Mouse (Mus musculus) neural tube, embryonic 14.5 days (tissue): ENCODE results near the gene Vmn1r40. TPM values are rescaled to one million over a fixed set of nuclear protein-coding genes. Genes with fewer than 3 reads are reported as not detected.

Experiments
- ATAC-seq: fragments of 200-750 bp; cut with Nextera tagmentation; 2 replicates; pipeline ENCODE4 v1.8.0; 2017; ENCODE audit warnings: low read depth, mild to moderate bottlenecking, moderate TSS enrichment, moderate library complexity
- H3K27ac ChIP-seq: fragments of 300-500 bp; sonication (generic); 2 replicates; pipeline ENCODE4 v1.5.1; 2014; ENCODE audit warnings: low read depth, mild to moderate bottlenecking, control low read depth, low read length, moderate library complexity, mixed read lengths
- H3K27me3 ChIP-seq: fragments of 300-500 bp; sonication (generic); 2 replicates; pipeline ENCODE4 v1.6.1; 2014; ENCODE audit warnings: low read length; ENCODE audit not compliant: control insufficient read depth, insufficient read depth
- H3K36me3 ChIP-seq: fragments of 300-500 bp; sonication (generic); 2 replicates; pipeline ENCODE4 v1.6.1; 2014; ENCODE audit warnings: low read length, mixed read lengths; ENCODE audit not compliant: control insufficient read depth, insufficient read depth
- H3K4me1 ChIP-seq: fragments of 300-500 bp; sonication (generic); 2 replicates; pipeline ENCODE4 v1.6.1; 2014; ENCODE audit warnings: low read length; ENCODE audit not compliant: control insufficient read depth, insufficient read depth
- H3K4me2 ChIP-seq: fragments of 300-500 bp; sonication (generic); 2 replicates; pipeline ENCODE4 v1.6.1; 2014; ENCODE audit warnings: mild to moderate bottlenecking, low read depth, low read length, control low read depth
- H3K4me3 ChIP-seq: fragments of 300-500 bp; sonication (generic); 2 replicates; pipeline ENCODE4 v1.5.1; 2014; ENCODE audit warnings: low read depth, low read length, control low read depth, mixed read lengths
- H3K9ac ChIP-seq: fragments of 300-500 bp; sonication (generic); replicated peaks from 2 replicates; pipeline ENCODE4 v1.6.1; 2014; ENCODE audit warnings: low read depth, mild to moderate bottlenecking, control low read depth, low read length, mixed read lengths
- H3K9me3 ChIP-seq: fragments of 300-500 bp; sonication (generic); 2 replicates; pipeline ENCODE4 v1.6.1; 2016; ENCODE audit warnings: low read length; ENCODE audit not compliant: control insufficient read depth
- WGBS: fragments of 180-500 bp; shearing (Covaris S2); extraction: QIAGEN DNeasy Blood & Tissue Kit; methylation state at CpG from one replicate; pipeline ENCODE4 v1.1.7; 2014; 5-methylcytosine and 5-hydroxymethylcytosine counted together
- polyA plus RNA-seq: library from polyadenylated mRNA; unstranded; fragments of >200 nt; fragmentation: Nextera tagmentation; extraction: Ambion mirVana; gene quantifications from 2 replicates; pipeline ENCODE4 v1.2.1, GENCODE M21; 2014

Vmn1r40 gene
- polyA plus RNA-seq, 1 experiment from 2014 or later, result not detected

- 68% methylated on average over 2 of the region's 2 CpGs for WGBS
- H3K4me1 ChIP-seq, result no peaks in the 10 kb centered on the region
- H3K9me3 ChIP-seq, result no peaks in the 10 kb centered on the region
- H3K9ac ChIP-seq, result no peak overlapping the region
- H3K36me3 ChIP-seq, result no peaks in the 10 kb centered on the region
- no peak overlapping the region for H3K4me3 ChIP-seq
- no peak for ATAC-seq
- no peak overlapping the region for H3K27ac ChIP-seq
- H3K4me2 ChIP-seq, result no peak overlapping the region
- no peaks in the 10 kb centered on the region for H3K27me3 ChIP-seq
Measured at GRCm38 (mm10) chr6:89706624-89707023, 716 bp upstream of the Vmn1r40 start.

GRCm38 (mm10) chr6:89718051-89718450 lies 10.7 kb downstream of the Vmn1r40 start:
- no peak overlapping the region for H3K4me3 ChIP-seq
- no peaks in the 10 kb centered on the region for H3K27me3 ChIP-seq
- no peaks in the 10 kb centered on the region for H3K36me3 ChIP-seq
- no peaks in the 10 kb centered on the region for H3K4me1 ChIP-seq
- H3K9ac ChIP-seq, result no peak overlapping the region
- ATAC-seq, result no peak
- no peak overlapping the region for H3K4me2 ChIP-seq
- no peak overlapping the region for H3K27ac ChIP-seq
- no peaks in the 10 kb centered on the region for H3K9me3 ChIP-seq

- no peak for ATAC-seq
- Histone ChIP-seq H3K9me3 (no peaks in the 10 kb centered on the region), H3K9ac (no peak within 1 kb of the TSS), H3K4me2 (no peak within 1 kb of the TSS), H3K4me3 (no peak within 1 kb of the TSS), H3K36me3 (no peaks in the 10 kb centered on the region), H3K27ac (no peak within 1 kb of the TSS), H3K4me1 (no peaks in the 10 kb centered on the region), H3K27me3 (no peaks in the 10 kb centered on the region)
Measured at GRCm38 (mm10) chr6:89740466-89740865, 33.1 kb downstream of the Vmn1r40 start, which contains the start of gene Vmn1r41. Gene Vmn1r41, plus strand, starts transcription at chr6:89740766.

DNA sequence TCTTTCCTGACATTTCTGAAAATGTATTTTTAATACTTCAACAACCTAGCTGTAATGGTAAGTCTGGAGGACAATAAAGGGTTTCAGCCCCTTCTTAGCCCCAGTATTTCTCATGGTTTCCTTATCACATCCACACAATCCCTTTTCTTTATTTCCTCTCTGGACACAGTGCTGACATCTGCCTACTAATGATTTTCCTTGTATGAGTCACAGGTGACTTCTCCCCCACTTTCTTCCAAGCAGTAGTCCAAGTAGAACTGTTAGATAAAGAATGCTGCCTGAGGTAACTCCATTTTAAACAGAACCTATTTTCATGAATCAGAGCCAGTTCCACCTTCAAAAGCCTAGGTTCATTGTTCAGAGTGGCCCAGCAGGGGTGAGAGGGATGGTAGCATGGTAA lies 35.5 kb downstream of the Vmn1r40 start:
- no peak for ATAC-seq
- Histone ChIP-seq H3K27ac (no peak overlapping the region), H3K4me2 (no peak overlapping the region), H3K4me1 (no peaks in the 10 kb centered on the region), H3K4me3 (no peak overlapping the region), H3K9ac (no peak overlapping the region), H3K36me3 (no peaks in the 10 kb centered on the region), H3K9me3 (no peaks in the 10 kb centered on the region), H3K27me3 (no peaks in the 10 kb centered on the region)

Other genes starting within 250 kb of the Vmn1r40 start
- gene Chchd6, start 111.9 kb upstream of the Vmn1r40 start, polyA plus RNA-seq, result 155 and 218 TPM in 2 replicates
- gene Txnrd3, start 63.6 kb upstream of the Vmn1r40 start, polyA plus RNA-seq, result 12.8 and 13.5 TPM in 2 replicates
- gene Vmn1r41, start 33.2 kb downstream of the Vmn1r40 start, polyA plus RNA-seq, result not detected in 2 replicates
- gene Vmn1r42, start 168.9 kb downstream of the Vmn1r40 start, polyA plus RNA-seq, result not detected in 2 replicates
- not detected in 2 replicates for gene Vmn1r43, start 168.9 kb downstream of the Vmn1r40 start, polyA plus RNA-seq
- gene Vmn1r44, start 176.1 kb downstream of the Vmn1r40 start, polyA plus RNA-seq, result not detected in 2 replicates
- not detected in 2 replicates for gene Vmn1r45, start 233.1 kb downstream of the Vmn1r40 start, polyA plus RNA-seq